ENCODE assay signal across 9 mouse cellular contexts in the genomic region with DNA sequence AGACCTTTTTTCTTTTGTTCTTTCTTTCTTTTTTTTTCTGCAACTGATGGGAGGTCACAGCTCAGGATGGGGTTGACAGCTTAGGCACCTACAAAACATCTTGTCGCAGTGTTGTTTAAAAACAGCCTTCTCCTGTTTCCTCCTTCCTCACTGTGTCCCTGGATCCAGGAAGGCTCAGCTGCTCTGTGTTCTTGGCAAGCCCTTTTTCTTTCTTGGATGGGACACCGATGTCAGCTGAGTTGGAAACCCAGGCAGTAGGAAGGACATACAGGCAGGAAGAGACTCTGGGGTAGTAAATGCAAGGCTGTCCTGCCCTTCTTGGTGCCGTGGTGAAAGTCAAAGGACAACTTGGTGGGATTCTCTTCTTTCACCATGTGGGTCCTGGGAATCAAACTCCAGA. TPM values are rescaled to one million over a fixed set of nuclear protein-coding genes. Genes with fewer than 3 reads are reported as not detected.
A peak's percentile ranks its signal among the peaks of the same experiment; 100 is the strongest.
DNase-seq lines count a peak whose midpoint lies in the region; ATAC-seq and TF ChIP-seq lines count a peak whose summit lies in the region.
"Had no signal": no experiment of that assay in that cellular context is flagged by ENCODE, and none has a peak within 500 bp of the region (broad histone marks: within the 10 kb centered on the region; RNA-seq: fewer than 3 reads in every experiment).

No protein-coding gene starts in this region.

- no peaks in the 10 kb centered on the region for H3K9me3 ChIP-seq in kidney, embryonic 16.5 days (ENCODE audit: low read length)
- no peaks in the 10 kb centered on the region for H3K9me3 ChIP-seq in hindbrain, embryonic 16.5 days (ENCODE audit: control insufficient read depth, low read length)

- H3K27ac ChIP-seq in kidney, embryonic 16.5 days (ENCODE audit: low read length) = no peak overlapping the region
- H3K27ac ChIP-seq in heart, adult 2 months = peak overlapping the region; percentile 97
- H3K27ac ChIP-seq in hindbrain, embryonic 16.5 days (ENCODE audit: low read depth, low read length) = no peak overlapping the region

- peaks cover 20% of the 10 kb centered on the region for H3K36me3 ChIP-seq in kidney, embryonic 16.5 days (ENCODE audit: insufficient read depth, low read length)
- no peaks in the 10 kb centered on the region for H3K36me3 ChIP-seq in heart, adult 2 months (ENCODE audit: control insufficient read depth, insufficient read depth, low read length)
- peaks cover 12% of the 10 kb centered on the region for H3K36me3 ChIP-seq in hindbrain, embryonic 16.5 days (ENCODE audit: control insufficient read depth, insufficient read depth, low read length)
- peaks cover 5% of the 10 kb centered on the region for H3K36me3 ChIP-seq in myocyte (ENCODE audit: control insufficient read depth, insufficient read depth)

- no peak for ATAC-seq in kidney, embryonic 16.5 days (ENCODE audit: low FRiP score, low TSS enrichment)
- no peak for ATAC-seq in hindbrain, embryonic 16.5 days
- no peak for ATAC-seq in activated CD4-positive, CD25-positive, alpha-beta regulatory T cell, adult 4 months

- DNase-seq in kidney, postnatal 4 days = no peak
- peak; percentile 47 to 69 for DNase-seq in heart, adult 2 months
- no peak for DNase-seq in left cerebral cortex, postnatal 4 days
- no peak for DNase-seq in lung, postnatal 14 days
- DNase-seq: layer of hippocampus, adult 9-11 months had no signal

- peak overlapping the region; percentile 84; the same call in 1 of the 2 replicates for H3K4me2 ChIP-seq in kidney, embryonic 16.5 days (replicated peaks; ENCODE audit: low read depth, low read length)
- H3K4me2 ChIP-seq in hindbrain, embryonic 16.5 days (ENCODE audit: low read length) = peak overlapping the region; percentile 84
- H3K4me2 ChIP-seq in myocyte (ENCODE audit: low read depth) = peak overlapping the region; percentile 93

- no peak overlapping the region for H3ac ChIP-seq in myocyte (ENCODE audit: control insufficient read depth, insufficient read length)

- WGBS in kidney, embryonic 16.5 days = 66% methylated on average over 3 of the region's 3 CpGs
- WGBS in heart, adult 2 months = 12% methylated on average over 3 of the region's 3 CpGs
- 65% methylated on average over 3 of the region's 3 CpGs for WGBS in hindbrain, embryonic 16.5 days

- TF ChIP-seq POLR2A in heart, adult 2 months (IDR thresholded peaks at IDR 0.05; ENCODE audit: insufficient read depth, low read depth, low read length) = peak; percentile 59
- TF ChIP-seq POLR2A in myocyte (IDR thresholded peaks at IDR 0.05; ENCODE audit: insufficient read length, low read depth) = no peak

- H3K27me3 ChIP-seq in kidney, embryonic 16.5 days (ENCODE audit: insufficient read depth, low read length) = peaks cover 23% of the 10 kb centered on the region
- peaks cover 2% of the 10 kb centered on the region; the same call in 1 of the 2 replicates for H3K27me3 ChIP-seq in heart, adult 2 months (ENCODE audit: control insufficient read depth, insufficient read depth, low read length)
- H3K27me3 ChIP-seq in hindbrain, embryonic 16.5 days (replicated peaks; ENCODE audit: control insufficient read depth, insufficient read depth, low read length) = no peaks in the 10 kb centered on the region
- peaks cover 24% of the 10 kb centered on the region for H3K27me3 ChIP-seq in myocyte (ENCODE audit: control insufficient read depth, insufficient read depth, insufficient read length)

- H3K9ac ChIP-seq in kidney, embryonic 16.5 days (replicated peaks; ENCODE audit: low read length) = peak overlapping the region; percentile 85; the same call in 1 of the 2 replicates
- no peak overlapping the region for H3K9ac ChIP-seq in heart, adult 2 months (ENCODE audit: low read depth, low read length)
- peak overlapping the region; percentile 76 for H3K9ac ChIP-seq in hindbrain, embryonic 16.5 days (ENCODE audit: low read depth, low read length)

- no peak for TF ChIP-seq CTCF in heart, adult 2 months (IDR thresholded peaks at IDR 0.05)

- intact Hi-C loops in heart, adult 2 months (cut with DNase I) = loop anchor here (2.0 kb wide), 1 partner anchor 21 kb away; no protein-coding TSS in a partner anchor
- intact Hi-C loops in left cerebral cortex, postnatal 4 days (cut with DNase I) = no loop called here

- peaks cover 34% of the 10 kb centered on the region for H3K4me1 ChIP-seq in kidney, embryonic 16.5 days (ENCODE audit: insufficient read depth, low read length)
- H3K4me1 ChIP-seq in heart, adult 2 months (ENCODE audit: control insufficient read depth, insufficient read depth, low read length) = peaks cover 17% of the 10 kb centered on the region
- H3K4me1 ChIP-seq in hindbrain, embryonic 16.5 days (ENCODE audit: control insufficient read depth, insufficient read depth, low read depth, low read length) = peaks cover 38% of the 10 kb centered on the region

- H3K79me2 ChIP-seq in heart, adult 2 months (replicated peaks; ENCODE audit: control insufficient read depth, insufficient read depth, low read length) = no peaks in the 10 kb centered on the region; the same call in 1 of the 2 replicates
- peaks cover 36% of the 10 kb centered on the region for H3K79me2 ChIP-seq in myocyte (ENCODE audit: control insufficient read depth, insufficient read depth)

- H3K4me3 ChIP-seq in kidney, embryonic 16.5 days (ENCODE audit: low read length) = no peak overlapping the region
- no peak overlapping the region; the same call in 1 of the 2 replicates for H3K4me3 ChIP-seq in heart, adult 2 months
- H3K4me3 ChIP-seq in hindbrain, embryonic 16.5 days (ENCODE audit: low read length) = no peak overlapping the region
- peak overlapping the region; percentile 55 for H3K4me3 ChIP-seq in myocyte

- TF ChIP-seq EP300 in heart, adult 2 months (IDR thresholded peaks at IDR 0.05; ENCODE audit: insufficient read depth, low read depth, low read length) = no peak

TF ChIP-seq in myocyte, 11 proteins besides CTCF, POLR2A, EP300 and RAD21:
- no peak for TF ChIP-seq REST (IDR thresholded peaks at IDR 0.05; ENCODE audit: insufficient read depth, insufficient read length)
- no peak for TF ChIP-seq CEBPB (IDR thresholded peaks at IDR 0.05; ENCODE audit: insufficient read depth, poor library complexity, severe bottlenecking)
- TF ChIP-seq USF1 (IDR thresholded peaks at IDR 0.05; ENCODE audit: low read depth) = no peak
- TF ChIP-seq MAX (IDR thresholded peaks at IDR 0.05; ENCODE audit: low read depth) = no peak
- TF ChIP-seq MYOG (IDR thresholded peaks at IDR 0.05; ENCODE audit: control insufficient read depth in 1 of 3, insufficient read depth in 1 of 3, insufficient read length in 2 of 3, low read depth in 2 of 3) = no peak
- no peak for TF ChIP-seq SRF (IDR thresholded peaks at IDR 0.05; ENCODE audit: control insufficient read depth, insufficient read length, low read depth)
- TF ChIP-seq MYOD1 (IDR thresholded peaks at IDR 0.05; ENCODE audit: control insufficient read depth in 1 of 3, insufficient read length in 2 of 3, low read depth in 2 of 3) = no peak
- no peak for TF ChIP-seq POLR2AphosphoS2 (IDR thresholded peaks at IDR 0.05; ENCODE audit: insufficient read length, low read depth)
- TF ChIP-seq TCF12 (IDR thresholded peaks at IDR 0.05; ENCODE audit: insufficient read depth, poor library complexity, severe bottlenecking) = no peak
- no peak for TF ChIP-seq E2F4 (IDR thresholded peaks at IDR 0.05; ENCODE audit: insufficient read depth)
- TF ChIP-seq TCF3 (IDR thresholded peaks at IDR 0.05; ENCODE audit: insufficient read length, low read depth) = no peak

RNA-seq across cellular contexts. Expression of a gene that starts 1.9 kb away (rescaled TPM):
- polyA plus RNA-seq in kidney, embryonic 16.5 days (2015; fragmentation: Nextera tagmentation; extraction: Ambion mirVana) = 51.9 and 53.8 TPM in 2 replicates
- total RNA-seq in heart, adult 2 months (2021) = 10 to 100 TPM; 40.7 to 43.9 TPM
- 59.6 and 81.2 TPM in 2 replicates for polyA plus RNA-seq in heart, adult 2 months (2012; rRNA removed)
- 37.8 and 39.5 TPM in 2 replicates for polyA plus RNA-seq in hindbrain, embryonic 16.5 days (2015; fragmentation: Nextera tagmentation; extraction: Ambion mirVana)
- polyA plus RNA-seq in myocyte (2012; fragmentation: generic; extraction: Trizol) = 21.0 TPM
- total RNA-seq in left cerebral cortex, postnatal 4 days (2021) = 10 to 100 TPM; 34.5 to 39.8 TPM
- 10 to 100 TPM; 37.4 to 40.1 TPM for polyA plus RNA-seq in activated CD4-positive, CD25-positive, alpha-beta regulatory T cell, adult 4 months (2017; shearing (Covaris generic))

RNA-seq across cellular contexts. Expression of a gene that starts 5.1 kb away (rescaled TPM):
- 17.2 and 20.1 TPM in 2 replicates for polyA plus RNA-seq in kidney, embryonic 16.5 days (2015; fragmentation: Nextera tagmentation; extraction: Ambion mirVana)
- total RNA-seq in heart, adult 2 months (2021) = not detected
- polyA plus RNA-seq in heart, adult 2 months (2012; rRNA removed) = 0.10 TPM in 1 of 2 replicates, not detected in the other
- polyA plus RNA-seq in hindbrain, embryonic 16.5 days (2015; fragmentation: Nextera tagmentation; extraction: Ambion mirVana) = 146 and 167 TPM in 2 replicates
- not detected for polyA plus RNA-seq in myocyte (2012; fragmentation: generic; extraction: Trizol)
- total RNA-seq in left cerebral cortex, postnatal 4 days (2021) = 10 to 100 TPM; 56.8 to 74.5 TPM
- polyA plus RNA-seq in activated CD4-positive, CD25-positive, alpha-beta regulatory T cell, adult 4 months (2017; shearing (Covaris generic)) = 1 to 10 TPM; 1.0 to 1.1 TPM

RNA-seq across cellular contexts. Expression of a gene that starts 37.5 kb away (rescaled TPM):
- 0.74 and 0.95 TPM in 2 replicates for polyA plus RNA-seq in kidney, embryonic 16.5 days (2015; fragmentation: Nextera tagmentation; extraction: Ambion mirVana)
- total RNA-seq in heart, adult 2 months (2021) = 1 to 10 TPM; 6.1 to 7.0 TPM
- polyA plus RNA-seq in heart, adult 2 months (2012; rRNA removed) = 16.1 and 18.8 TPM in 2 replicates
- polyA plus RNA-seq in hindbrain, embryonic 16.5 days (2015; fragmentation: Nextera tagmentation; extraction: Ambion mirVana) = 0.23 and 0.27 TPM in 2 replicates
- polyA plus RNA-seq in myocyte (2012; fragmentation: generic; extraction: Trizol) = 0.43 TPM
- 1 to 10 TPM in 1 of 2 experiments, under 1 TPM in 1; 0.58 to 1.1 TPM for total RNA-seq in left cerebral cortex, postnatal 4 days (2021)
- polyA plus RNA-seq in activated CD4-positive, CD25-positive, alpha-beta regulatory T cell, adult 4 months (2017; shearing (Covaris generic)) = 100 to 1,000 TPM in 1 of 2 experiments, 10 to 100 TPM in 1; 57.3 to 109 TPM

Comparison
In these comparisons a context has a peak if more than half of its experiments do, and no peak if none do; other contexts are left out.
1. DNase-seq: peak in heart, adult 2 months (2 of 2); none in kidney, postnatal 4 days (0 of 2), left cerebral cortex, postnatal 4 days (single experiment) and lung, postnatal 14 days (single experiment).
2. Peak in every context shown above with its lines, with median percentiles within 50 percentile points of each other: H3K4me2 ChIP-seq.